Mouse (Mus musculus) heart, adult 2 months (tissue): ENCODE measurements at regions not wholly inside any gene's neighbourhood (a gene's known extent, or its start where the extent isn't known, plus 50 kb on each side); places are given as distances from the start of the nearest gene placed in this dataset.
"Not testable (repeated sequence)": the region's sequence is repeated elsewhere in the genome, so short reads cannot be mapped to it uniquely, and the experiment has no call there.

Experiments used
- DNase-seq, 2 experiments: peaks; one replicate each; pipeline ENCODE4 v3.0.0; 2021
- H3K27ac ChIP-seq: fragments of 200-600 bp; 2 replicates; pipeline ENCODE4 v1.8.1; 2022
- H3K27me3 ChIP-seq: fragments of 200-500 bp; 2 replicates; pipeline ENCODE4 v1.6.1; 2012; ENCODE audit warnings: mild to moderate bottlenecking, low read length, inconsistent platforms, mixed read lengths; ENCODE audit not compliant: control insufficient read depth, insufficient read depth
- H3K36me3 ChIP-seq: fragments of 200-500 bp; 2 replicates; pipeline ENCODE4 v1.6.1; 2012; ENCODE audit warnings: low read length, inconsistent platforms; ENCODE audit not compliant: control insufficient read depth, insufficient read depth
- H3K4me1 ChIP-seq: fragments of 200-500 bp; 2 replicates; pipeline ENCODE4 v1.6.1; 2011; ENCODE audit warnings: low read length; ENCODE audit not compliant: control insufficient read depth, insufficient read depth
- H3K4me3 ChIP-seq: fragments of 200-600 bp; 2 replicates; pipeline ENCODE4 v1.8.1; 2022
- H3K79me2 ChIP-seq: fragments of 200-500 bp; replicated peaks from 2 replicates; pipeline ENCODE4 v1.6.1; 2012; ENCODE audit warnings: mild to moderate bottlenecking, inconsistent platforms, low read length, moderate library complexity, mixed read lengths; ENCODE audit not compliant: control insufficient read depth, insufficient read depth
- H3K9ac ChIP-seq: fragments of 200-500 bp; 2 replicates; pipeline ENCODE4 v1.6.1; 2012; ENCODE audit warnings: low read depth, mild to moderate bottlenecking, control low read depth, inconsistent platforms, low read length, mixed read lengths
- WGBS: fragments of 180-500 bp; shearing (Covaris S2); methylation state at CpG from one replicate; pipeline ENCODE4 v1.1.7; 2018; 5-methylcytosine and 5-hydroxymethylcytosine counted together
- intact Hi-C: fragments of 180-260 bp; cut with DNase I; formaldehyde crosslinking; loops from one replicate; pipeline ENCODE4 v1.15.1; 2025

- H3K27ac ChIP-seq, H3K9ac ChIP-seq, H3K36me3 ChIP-seq, H3K4me1 ChIP-seq, intact Hi-C loops, H3K4me3 ChIP-seq, H3K27me3 ChIP-seq, H3K79me2 ChIP-seq: not testable (repeated sequence)
- DNase-seq, result peak in 1 of 2 experiments; percentile 30
- WGBS, result 55% methylated on average over 5 of the region's 5 CpGs
These were observed 128.5 kb downstream of the Btbd35f27 start for GRCm38 (mm10) chrX:5080458-5080857.

- WGBS, result 74% methylated on average over 3 of the region's 3 CpGs
- peak in 1 of 2 experiments; percentile 22 for DNase-seq
These were observed 129.4 kb downstream of the Btbd35f27 start for GRCm38 (mm10) chrX:5081364-5081763.

More at GRCm38 (mm10) chrX:5081364-5081763, 129.4 kb downstream of the Btbd35f27 start:
- H3K27ac ChIP-seq, H3K4me3 ChIP-seq, H3K9ac ChIP-seq, H3K36me3 ChIP-seq, H3K4me1 ChIP-seq, H3K27me3 ChIP-seq, intact Hi-C loops, H3K79me2 ChIP-seq: not testable (repeated sequence)
